Mouse (Mus musculus) spleen, adult 12 weeks (tissue): Measurements from ENCODE around the gene Wdr83os.
"Not testable (repeated sequence)": the region's sequence is repeated elsewhere in the genome, so short reads cannot be mapped to it uniquely, and the experiment has no call there.

Experiments used
- DNase-seq: peaks from one replicate; pipeline ENCODE4 v3.0.0; 2022; ENCODE audit warnings: low spot score

Gene Wdr83os

GRCm38 (mm10) chr8:85073041-85073612 is 7.4 kb upstream of the Wdr83os start:
- DNase-seq: no peak

GRCm38 (mm10) chr8:85074167-85074566 is 6.4 kb upstream of the Wdr83os start:
- no peak for DNase-seq

GRCm38 (mm10) chr8:85074617-85075016 is 5.9 kb upstream of the Wdr83os start:
- no peak for DNase-seq

DNA sequence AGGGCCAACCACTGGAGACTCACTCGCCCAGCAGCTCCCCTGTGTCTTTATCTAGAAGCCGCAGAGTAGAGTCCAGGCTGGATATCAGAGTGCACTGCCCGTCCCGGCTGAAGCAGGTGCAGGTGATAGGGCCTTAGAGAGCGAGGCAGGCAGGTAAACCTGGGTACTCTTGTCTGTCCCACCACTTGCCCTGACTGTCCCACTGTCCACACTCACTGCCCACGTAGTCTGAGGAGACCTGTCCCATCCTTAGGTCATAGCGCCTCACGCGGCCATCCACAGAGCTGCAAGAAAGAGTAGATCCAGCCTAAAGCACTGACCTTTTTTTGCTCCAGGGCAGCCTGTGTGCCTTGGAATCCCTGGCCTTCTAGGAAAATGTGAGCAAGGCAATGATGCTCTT is 4.5 kb upstream of the Wdr83os start:
- DNase-seq: no peak

DNA sequence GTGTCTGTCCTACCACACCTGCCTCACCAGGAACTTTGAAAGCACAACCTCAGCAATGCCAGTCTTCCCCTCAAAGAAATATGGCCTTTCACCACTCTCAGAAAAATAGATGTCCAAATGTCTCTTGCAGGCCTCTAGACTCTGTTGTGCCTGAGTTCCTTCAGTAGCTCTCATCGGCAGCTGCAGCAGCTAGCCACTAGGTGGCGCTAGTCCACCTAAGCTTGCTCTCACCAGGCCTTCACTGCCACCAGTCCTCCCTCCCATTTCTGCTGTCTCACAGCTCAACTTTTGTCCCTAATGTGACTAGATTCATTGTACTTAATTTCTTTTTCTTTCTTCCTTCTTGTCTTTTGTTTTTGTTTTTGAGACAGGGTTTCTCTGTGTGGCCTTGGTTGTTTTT is 3.5 kb upstream of the Wdr83os start:
- peak; percentile 62 for DNase-seq

DNA sequence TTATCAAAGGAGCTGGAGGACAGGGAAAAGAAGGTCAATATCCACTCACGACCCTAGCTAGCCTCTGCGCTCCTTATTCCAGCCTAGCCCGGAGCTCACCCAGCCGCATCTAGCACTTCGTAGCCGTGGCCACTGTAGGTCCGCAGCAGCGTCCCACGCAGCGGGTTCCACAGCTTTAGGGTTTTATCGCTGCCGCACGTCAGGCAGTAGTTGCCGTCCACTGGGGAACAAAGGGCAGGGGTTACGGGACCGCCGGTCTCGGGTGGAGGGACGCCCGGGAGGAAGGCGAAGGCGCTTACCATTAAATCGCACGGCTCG is 367 bp upstream of the Wdr83os start:
- no peak for DNase-seq

GRCm38 (mm10) chr8:85081216-85081555 is 646 bp downstream of the Wdr83os start, which contains the start of gene Wdr83:
Gene Wdr83 (minus strand): TSS chr8:85081306.
- no peak for DNase-seq

DNA sequence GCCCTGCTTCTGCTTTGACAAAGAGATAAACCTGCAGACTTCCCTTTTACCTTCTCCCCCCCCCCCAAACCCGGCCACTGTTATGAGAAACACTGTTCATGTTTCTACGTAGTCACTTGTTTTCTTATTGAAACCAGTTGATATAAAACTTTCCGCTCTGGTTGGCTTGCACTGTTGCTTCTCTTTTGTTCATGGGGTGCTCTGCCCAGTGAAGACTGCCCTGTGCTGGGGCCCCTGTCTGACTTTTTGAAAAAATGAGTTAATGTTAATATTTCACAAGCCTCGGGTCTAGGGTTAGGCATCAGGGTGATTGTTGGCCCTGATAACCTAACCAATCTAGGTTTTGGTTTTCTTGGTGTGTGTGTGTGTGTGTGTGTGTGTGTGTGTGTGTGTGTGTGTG is 1.6 kb downstream of the Wdr83os start:
- DNase-seq: not testable (repeated sequence)

- DNase-seq: peak; percentile 72
These were observed 2.7 kb downstream of the Wdr83os start, which contains the start of gene Man2b1 for GRCm38 (mm10) chr8:85083108-85083813. Gene Man2b1 (plus strand): TSS chr8:85083270.

- DNase-seq: no peak
These were observed 4.1 kb downstream of the Wdr83os start for GRCm38 (mm10) chr8:85084633-85085032.

DNA sequence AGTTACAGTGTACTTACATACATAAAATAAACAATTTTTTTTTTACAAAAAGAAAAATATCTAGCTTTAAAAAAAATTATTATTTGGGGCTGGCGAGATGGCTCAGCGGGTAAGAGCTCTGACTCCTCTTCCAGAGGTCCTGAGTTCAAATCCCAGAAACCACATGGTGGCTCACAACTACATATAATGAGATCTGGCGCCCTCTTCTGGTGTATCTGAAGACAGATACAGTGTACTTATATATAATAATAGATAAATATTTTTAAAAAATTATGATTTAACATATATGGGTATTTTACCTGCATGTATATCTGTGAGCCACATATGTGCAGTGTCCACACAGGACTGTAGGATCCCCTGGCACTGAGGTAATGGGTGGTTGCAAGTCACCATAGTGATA is 5.7 kb downstream of the Wdr83os start:
- no peak for DNase-seq

DNA sequence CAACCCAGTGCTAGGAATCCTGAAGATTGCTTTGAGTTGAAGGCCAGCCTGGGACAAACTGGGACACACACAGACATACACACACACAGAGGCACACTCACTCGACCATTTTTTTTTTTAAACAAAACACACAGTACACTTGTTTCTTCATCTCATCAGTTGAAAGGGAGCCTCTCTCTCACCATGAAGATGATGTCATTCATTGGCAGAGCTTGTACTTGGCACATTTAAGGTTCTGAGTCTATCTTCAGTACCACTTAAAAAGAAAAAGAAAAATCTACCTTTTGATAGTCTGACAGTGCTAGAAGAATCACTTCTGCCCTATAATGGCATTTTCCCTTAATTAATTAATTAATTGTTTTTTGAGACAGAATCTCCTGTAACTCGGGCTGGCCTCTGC is 8.2 kb downstream of the Wdr83os start:
- no peak for DNase-seq

DNA sequence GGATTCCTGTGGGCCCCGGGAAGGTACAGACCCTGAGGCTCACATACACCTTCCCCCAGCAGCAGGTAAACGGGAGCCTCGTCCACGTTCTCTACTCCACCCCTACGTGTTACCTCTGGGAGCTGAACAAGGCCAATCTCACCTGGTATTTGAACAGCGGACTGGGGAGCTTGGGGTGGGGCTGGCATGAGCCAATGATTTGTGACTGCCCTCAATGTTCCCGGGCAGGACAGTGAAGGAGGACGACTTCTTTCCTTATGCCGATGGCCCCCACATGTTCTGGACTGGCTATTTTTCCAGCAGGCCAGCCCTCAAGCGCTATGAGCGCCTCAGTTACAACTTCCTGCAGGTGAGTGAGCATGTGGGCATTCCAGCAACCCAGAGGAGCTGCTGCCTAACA is 10.3 kb downstream of the Wdr83os start:
- DNase-seq: no peak

DNA sequence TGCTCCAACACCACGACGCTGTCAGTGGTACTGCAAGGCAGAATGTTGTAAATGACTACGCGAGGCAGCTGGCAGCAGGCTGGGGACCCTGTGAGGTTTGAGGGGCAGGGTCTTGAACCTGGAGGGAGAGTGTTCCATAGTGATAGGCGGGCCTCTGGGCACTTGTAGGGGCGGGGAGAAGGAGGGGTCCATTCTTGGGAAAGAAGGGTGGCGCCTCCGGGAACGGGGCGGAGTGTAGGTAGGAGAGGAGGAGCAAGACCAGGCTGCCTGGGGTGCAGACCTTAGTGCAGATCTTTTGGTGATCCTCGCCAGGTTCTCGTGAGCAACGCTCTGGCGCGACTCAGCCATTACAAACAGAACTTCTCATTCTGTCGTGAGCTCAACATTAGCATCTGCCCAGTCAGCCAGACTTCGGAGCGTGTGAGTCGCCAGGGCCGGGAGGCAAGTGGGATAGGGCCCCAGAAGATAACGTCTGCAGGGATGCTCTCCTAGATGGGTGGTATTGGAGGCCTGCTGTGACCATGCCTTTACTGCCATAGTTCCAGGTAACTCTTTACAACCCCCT is 11.1 kb downstream of the Wdr83os start:
- no peak for DNase-seq

- DNase-seq: no peak
These were observed 14.5 kb downstream of the Wdr83os start for GRCm38 (mm10) chr8:85095051-85095450.

GRCm38 (mm10) chr8:85095566-85095965 is 15.0 kb downstream of the Wdr83os start:
- DNase-seq: no peak

DNA sequence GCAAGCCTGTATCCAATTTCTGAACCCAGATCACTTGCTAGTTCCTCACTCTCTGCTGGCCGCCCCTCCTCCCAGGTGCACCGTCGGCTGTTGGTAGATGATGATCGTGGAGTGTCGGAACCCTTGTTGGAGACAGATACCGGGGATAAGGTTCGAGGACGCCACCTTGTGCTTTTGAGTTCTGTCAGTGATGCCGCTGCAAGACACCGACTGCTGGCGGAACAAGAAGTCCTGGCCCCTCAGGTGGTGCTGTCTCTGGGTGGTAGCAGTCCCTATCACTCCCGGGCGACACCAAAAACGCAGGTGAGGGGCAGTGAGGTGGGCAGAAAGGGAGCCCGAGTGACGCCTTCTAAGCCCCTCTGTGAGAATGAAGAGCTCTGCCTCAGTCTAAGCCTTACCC is 15.7 kb downstream of the Wdr83os start:
- DNase-seq: no peak

DNA sequence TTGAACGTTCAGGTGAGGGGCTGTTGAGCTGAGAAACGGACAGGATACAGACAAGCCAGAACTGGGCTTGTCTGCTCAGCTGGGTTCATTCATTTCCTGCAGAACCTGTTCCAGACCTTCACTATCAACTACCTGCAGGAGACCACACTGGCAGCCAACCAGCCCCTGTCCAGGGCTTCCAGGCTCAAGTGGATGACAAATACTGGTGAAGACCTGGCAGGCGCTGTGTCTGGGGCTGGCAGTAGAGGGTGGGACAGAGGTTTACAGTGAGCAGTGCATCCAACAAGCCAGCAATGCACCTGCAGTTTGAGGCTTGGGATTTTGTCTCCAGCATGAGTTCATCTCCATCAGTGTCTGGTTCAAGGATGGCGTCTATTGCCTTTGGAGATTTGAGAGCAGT is 16.3 kb downstream of the Wdr83os start:
- no peak for DNase-seq

DNA sequence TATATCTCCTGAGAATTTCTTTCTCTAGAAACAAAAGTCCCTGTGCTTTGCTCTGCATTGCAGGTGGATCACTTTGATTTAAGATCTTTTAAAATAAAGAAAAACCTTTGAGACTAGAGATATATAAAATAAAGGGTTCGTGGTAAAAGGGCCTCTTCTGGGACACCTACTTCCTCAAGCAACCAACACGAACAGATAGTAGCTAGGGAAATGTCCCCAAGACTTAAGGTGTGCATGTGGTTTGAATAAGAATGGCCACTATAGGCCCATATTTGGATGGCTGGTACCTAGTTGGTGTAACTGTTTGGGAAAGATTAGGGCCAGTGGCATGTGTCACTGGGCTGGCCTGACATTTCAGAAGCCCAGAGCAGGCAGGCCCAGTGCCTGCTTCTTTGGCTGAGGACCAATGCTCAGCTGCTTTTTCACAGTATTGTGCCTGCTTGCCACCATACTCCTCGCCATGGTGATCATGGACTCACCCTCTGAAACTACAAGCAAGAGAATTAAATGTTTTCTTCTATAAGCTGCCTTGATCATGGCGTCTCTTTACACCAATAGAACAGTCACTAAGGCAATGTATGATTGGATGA is 19.6 kb downstream of the Wdr83os start:
- no peak for DNase-seq

GRCm38 (mm10) chr8:85113241-85113640 is 32.7 kb downstream of the Wdr83os start:
- DNase-seq: no peak

- no peak for DNase-seq
These were observed 35.0 kb downstream of the Wdr83os start for GRCm38 (mm10) chr8:85115501-85115900.

- DNase-seq: no peak
These were observed 36.4 kb downstream of the Wdr83os start for GRCm38 (mm10) chr8:85116984-85117383.
